Mouse (Mus musculus) T-cell, adult 66 days (primary cell): ENCODE measurements around the gene Ifit1bl1. TPM values are rescaled to one million over a fixed set of nuclear protein-coding genes. Genes with fewer than 3 reads are reported as not detected.

Source experiments
- total RNA-seq, 2 experiments: library from RNA; stranded (reverse); gene quantifications; 3 replicates in 1 of 2; 4 replicates in 1 of 2; pipeline ENCODE4 v1.2.4; 2023

Ifit1bl1 gene
- 10 to 100 TPM; 13.0 to 16.2 TPM for total RNA-seq

DNA sequence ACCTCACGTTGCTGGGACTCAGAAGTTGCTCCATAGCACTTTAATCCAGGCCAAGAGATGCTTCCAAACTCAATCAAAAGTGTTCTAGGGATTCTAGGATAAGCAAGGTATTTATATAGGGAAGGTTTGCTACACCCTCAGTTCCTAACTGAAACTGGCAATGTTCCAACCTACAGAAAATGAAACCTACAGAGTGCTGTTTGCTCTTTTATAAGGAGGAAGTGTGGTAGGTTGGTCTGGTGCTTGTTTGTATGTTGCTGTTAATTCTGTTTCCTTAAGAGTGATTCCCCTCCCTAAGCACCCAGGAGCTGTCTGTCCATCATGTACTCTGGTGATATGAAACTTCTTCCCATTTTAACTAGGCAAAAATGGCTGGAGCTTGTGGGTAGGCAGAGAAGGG, at the start of gene Ifit1bl1:
Gene Ifit1bl1 (minus strand): TSS at position 69 of the 400 bp plus-strand sequence.

DNA sequence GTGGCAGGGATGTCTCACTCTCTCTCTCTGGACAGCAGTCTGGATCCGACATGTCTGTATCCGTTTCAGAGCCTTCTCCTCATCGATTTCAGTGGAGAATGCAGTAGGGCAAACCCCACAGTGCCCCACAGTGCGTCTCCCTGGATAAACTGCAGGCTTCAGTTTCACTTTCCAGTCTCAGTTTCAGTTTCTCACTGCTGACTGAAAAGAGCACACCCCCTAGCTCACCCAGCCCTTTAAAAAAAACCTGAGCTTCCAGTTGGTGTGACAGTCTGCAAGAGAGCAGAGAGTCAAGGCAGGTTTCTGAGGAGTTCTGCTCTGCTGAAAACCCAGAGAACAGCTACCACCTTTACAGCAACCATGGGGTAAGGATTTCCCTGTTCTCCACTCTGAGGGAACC, 38.9 kb upstream of the Ifit1bl1 start, which contains the start of the genes Ifit1bl2 and Ifit1:
Gene Ifit1bl2 (minus strand): TSS at position 121 of the 400 bp plus-strand sequence.
Gene Ifit1 (plus strand): TSS at position 249 of the 400 bp plus-strand sequence.

GRCm38 (mm10) chr19:34607237-34608051, 5.7 kb upstream of the Ifit1bl1 start, which contains the start of gene Ifit3b:
Gene Ifit3b, plus strand, starts transcription at chr19:34607970.

GRCm38 (mm10) chr19:34583126-34583766, 18.5 kb downstream of the Ifit1bl1 start, which contains the start of gene Ifit3:
Gene Ifit3, plus strand, starts transcription at chr19:34583531.

GRCm38 (mm10) chr19:34550534-34551223, 51.1 kb downstream of the Ifit1bl1 start, which contains the start of gene Ifit2:
Gene Ifit2, plus strand, starts transcription at chr19:34550694.

Other genes starting within 250 kb of the Ifit1bl1 start
- gene Ch25h, start 126.8 kb downstream of the Ifit1bl1 start, total RNA-seq: not detected
- gene Lipa, start 74.5 kb downstream of the Ifit1bl1 start, total RNA-seq: 10 to 100 TPM; 63.1 to 67.9 TPM
- 10 to 100 TPM; 19.0 to 19.9 TPM for gene Ifit2, start 51.3 kb downstream of the Ifit1bl1 start, total RNA-seq
- gene Ifit3, start 18.4 kb downstream of the Ifit1bl1 start, total RNA-seq: 10 to 100 TPM; 10.3 to 15.4 TPM
- 1 to 10 TPM; 3.1 to 4.2 TPM for gene Ifit3b, start 6.0 kb upstream of the Ifit1bl1 start, total RNA-seq
- gene Ifit1bl2, start 38.8 kb upstream of the Ifit1bl1 start, total RNA-seq: under 1 TPM in 1 of 2 experiments, not detected in 1; 0.21 TPM
- gene Ifit1, start 38.9 kb upstream of the Ifit1bl1 start, total RNA-seq: 10 to 100 TPM; 11.7 to 19.1 TPM
- gene Slc16a12, start 145.3 kb upstream of the Ifit1bl1 start, total RNA-seq: not detected